11 mouse cellular contexts compared by ENCODE assay signal in the genomic region with DNA sequence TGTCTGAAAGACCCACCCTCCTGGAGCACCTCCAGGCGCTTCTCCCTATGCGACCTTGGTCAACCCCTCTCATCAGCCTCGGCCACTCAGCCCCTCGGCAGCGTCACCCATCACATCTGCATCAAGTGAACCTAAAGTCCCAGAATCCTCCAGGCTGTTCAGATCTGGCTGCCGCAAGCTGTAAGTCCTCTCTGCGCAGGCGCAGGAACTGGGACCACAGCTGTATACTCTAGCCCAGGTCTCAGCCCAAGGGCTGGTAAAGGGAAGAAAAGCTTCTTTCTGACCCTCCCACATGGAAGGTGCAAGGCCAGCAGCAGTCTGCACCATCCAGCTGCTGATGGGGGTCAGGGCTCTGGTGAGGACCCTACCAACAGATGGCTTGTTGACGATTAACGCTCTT.
DNase-seq lines count a peak whose midpoint lies in the region; ATAC-seq and TF ChIP-seq lines count a peak whose summit lies in the region.
"Had no signal": no experiment of that assay in that cellular context is flagged by ENCODE, and none has a peak within 500 bp of the region (broad histone marks: within the 10 kb centered on the region; RNA-seq: fewer than 3 reads in every experiment).

No protein-coding gene starts in this region.

- H3K4me3 ChIP-seq in embryonic facial prominence, embryonic 15.5 days (replicated peaks), result no peak overlapping the region
- no peak overlapping the region for H3K4me3 ChIP-seq in limb, embryonic 13.5 days
- no peak overlapping the region for H3K4me3 ChIP-seq in kidney, adult 2 months (ENCODE audit: insufficient read depth, low read depth, low read length)
- H3K4me3 ChIP-seq: heart, adult 2 months; lung, embryonic 15.5 days had no signal

- intact Hi-C loops in left cerebral cortex, postnatal 14 days (cut with DNase I), result no loop called here

- H3K9ac ChIP-seq in embryonic facial prominence, embryonic 15.5 days, result no peak overlapping the region
- H3K9ac ChIP-seq in limb, embryonic 13.5 days, result no peak overlapping the region; the same call in 1 of the 2 replicates
- H3K9ac ChIP-seq: lung, embryonic 15.5 days had no signal

- peak overlapping the region; percentile 32 for H3K4me2 ChIP-seq in embryonic facial prominence, embryonic 15.5 days (replicated peaks)
- H3K4me2 ChIP-seq in limb, embryonic 13.5 days (replicated peaks), result peak overlapping the region; percentile 11; the same call in 1 of the 2 replicates

- H3K4me1 ChIP-seq in embryonic facial prominence, embryonic 15.5 days, result peaks cover 30% of the 10 kb centered on the region
- H3K4me1 ChIP-seq in limb, embryonic 13.5 days, result peaks cover 79% of the 10 kb centered on the region
- no peaks in the 10 kb centered on the region for H3K4me1 ChIP-seq in kidney, adult 2 months (ENCODE audit: control insufficient read depth, insufficient read depth, low read length)

- WGBS in embryonic facial prominence, embryonic 15.5 days, result 55% methylated on average over 10 of the region's 10 CpGs
- WGBS in limb, embryonic 13.5 days, result 60% methylated on average over 10 of the region's 10 CpGs
- WGBS in kidney, adult 2 months, result 68% methylated on average over 10 of the region's 10 CpGs

- TF ChIP-seq CTCF in kidney, adult 2 months (conservative IDR thresholded peaks at IDR 0.05; ENCODE audit: insufficient read depth, insufficient read length, low read depth, low read length), result no peak

- no peaks in the 10 kb centered on the region for H3K36me3 ChIP-seq in embryonic facial prominence, embryonic 15.5 days
- peaks cover 5% of the 10 kb centered on the region; the same call in 1 of the 2 replicates for H3K36me3 ChIP-seq in limb, embryonic 13.5 days
- H3K36me3 ChIP-seq in kidney, adult 2 months (ENCODE audit: control insufficient read depth, insufficient read depth, low read length), result no peaks in the 10 kb centered on the region
- H3K36me3 ChIP-seq: lung, embryonic 15.5 days had no signal

- TF ChIP-seq POLR2A in kidney, adult 2 months (IDR thresholded peaks at IDR 0.05; ENCODE audit: low read depth, low read length), result no peak

- H3K27ac ChIP-seq in embryonic facial prominence, embryonic 15.5 days (replicated peaks), result no peak overlapping the region
- H3K27ac ChIP-seq in limb, embryonic 13.5 days, result no peak overlapping the region
- no peak overlapping the region for H3K27ac ChIP-seq in kidney, adult 2 months (ENCODE audit: insufficient read depth, low read depth, low read length)
- H3K27ac ChIP-seq: heart, adult 2 months; lung, embryonic 15.5 days had no signal

- H3K27me3 ChIP-seq in embryonic facial prominence, embryonic 15.5 days, result peaks cover 50% of the 10 kb centered on the region
- H3K27me3 ChIP-seq in limb, embryonic 13.5 days, result peaks cover 34% of the 10 kb centered on the region
- H3K27me3 ChIP-seq in kidney, adult 2 months (replicated peaks; ENCODE audit: control insufficient read depth, insufficient read depth, low read length), result no peaks in the 10 kb centered on the region

- H3K9me3 ChIP-seq in embryonic facial prominence, embryonic 15.5 days (replicated peaks), result no peaks in the 10 kb centered on the region
- H3K9me3 ChIP-seq in limb, embryonic 13.5 days, result no peaks in the 10 kb centered on the region
- H3K9me3 ChIP-seq: lung, embryonic 15.5 days had no signal

- ATAC-seq in embryonic facial prominence, embryonic 15.5 days (ENCODE audit: insufficient number of reproducible peaks, low FRiP score, low TSS enrichment, low read depth), result no peak
- ATAC-seq in limb, embryonic 13.5 days (ENCODE audit: low FRiP score, low read depth), result no peak

- DNase-seq in left cerebral cortex, postnatal 14 days (ENCODE audit: low spot score in 2 of 2), result peak; percentile 38 to 49
- DNase-seq in left cerebral cortex, adult 8-10 months (ENCODE audit: low spot score in 2 of 2), result no peak
- DNase-seq in R1 (ENCODE audit: low read depth, low spot score), result peak; percentile 54
- DNase-seq in thymus, adult 18-20 months, result no peak
- no peak for DNase-seq in kidney, adult 2 months
- DNase-seq in adrenal gland, postnatal 25 days, result no peak
- DNase-seq: heart, adult 2 months; kidney, adult 18-20 months had no signal

Comparison
In these comparisons a context has a peak if more than half of its experiments do, and no peak if none do; other contexts are left out.
1. DNase-seq: peak in left cerebral cortex, postnatal 14 days (2 of 2) and R1 (single experiment); none in left cerebral cortex, adult 8-10 months (0 of 2), thymus, adult 18-20 months (0 of 2), kidney, adult 2 months (single experiment) and adrenal gland, postnatal 25 days (single experiment).